Mouse (Mus musculus) heart, postnatal 0 days (tissue): ENCODE measurements at regions not wholly inside any gene's neighbourhood (a gene's known extent, or its start where the extent isn't known, plus 50 kb on each side); places are given as distances from the start of the nearest gene placed in this dataset.

Source experiments
- ATAC-seq: fragments of 200-750 bp; cut with Nextera tagmentation; 2 replicates; pipeline ENCODE4 v1.8.0; 2017; ENCODE audit warnings: low read depth, moderate number of reproducible peaks, moderate library complexity; ENCODE audit not compliant: insufficient read depth
- DNase-seq: peaks from one replicate; pipeline ENCODE4 v3.0.0-alpha.2; 2016; ENCODE audit warnings: low spot score
- H3K27ac ChIP-seq: fragments of 300-500 bp; sonication (generic); 2 replicates; pipeline ENCODE4 v1.5.1; 2014; ENCODE audit warnings: low read depth, mild to moderate bottlenecking
- H3K27me3 ChIP-seq: fragments of 300-500 bp; sonication (generic); 2 replicates; pipeline ENCODE4 v1.6.1; 2014; ENCODE audit warnings: low read length, mixed read lengths; ENCODE audit not compliant: control insufficient read depth, insufficient read depth
- H3K36me3 ChIP-seq: fragments of 300-500 bp; sonication (generic); replicated peaks from 2 replicates; pipeline ENCODE4 v1.6.1; 2014; ENCODE audit warnings: low read length, mixed read lengths; ENCODE audit not compliant: control insufficient read depth, insufficient read depth
- H3K4me1 ChIP-seq: fragments of 300-500 bp; sonication (generic); 2 replicates; pipeline ENCODE4 v1.6.1; 2014; ENCODE audit warnings: antibody characterized with exemption; ENCODE audit not compliant: control insufficient read depth, insufficient read depth
- H3K4me2 ChIP-seq: fragments of 300-500 bp; sonication (generic); 2 replicates; pipeline ENCODE4 v1.6.1; 2014; ENCODE audit warnings: low read depth, mild to moderate bottlenecking, low read length, moderate library complexity
- H3K4me3 ChIP-seq: fragments of 300-500 bp; sonication (generic); 2 replicates; pipeline ENCODE4 v1.5.1; 2014; ENCODE audit warnings: low read depth, low read length
- H3K9ac ChIP-seq: fragments of 300-500 bp; sonication (generic); replicated peaks from 2 replicates; pipeline ENCODE4 v1.6.1; 2014; ENCODE audit warnings: low read depth, low read length, mixed read lengths
- H3K9me3 ChIP-seq: fragments of 300-500 bp; sonication (generic); replicated peaks from 2 replicates; pipeline ENCODE4 v1.6.1; 2016; ENCODE audit warnings: low read length; ENCODE audit not compliant: control insufficient read depth
- CTCF ChIP-seq: IDR thresholded peaks from 2 replicates; pipeline ENCODE4 v1.5.1; 2016; ENCODE audit warnings: antibody characterized with exemption, control low read depth, low read depth
- EP300 ChIP-seq: IDR thresholded peaks from 2 replicates; pipeline ENCODE4 v1.6.1; 2016; ENCODE audit warnings: antibody characterized with exemption, low read depth
- WGBS: fragments of 180-500 bp; shearing (Covaris S2); extraction: QIAGEN DNeasy Blood & Tissue Kit; methylation state at CpG from one replicate; pipeline ENCODE4 v1.1.7; 2014; 5-methylcytosine and 5-hydroxymethylcytosine counted together

DNA sequence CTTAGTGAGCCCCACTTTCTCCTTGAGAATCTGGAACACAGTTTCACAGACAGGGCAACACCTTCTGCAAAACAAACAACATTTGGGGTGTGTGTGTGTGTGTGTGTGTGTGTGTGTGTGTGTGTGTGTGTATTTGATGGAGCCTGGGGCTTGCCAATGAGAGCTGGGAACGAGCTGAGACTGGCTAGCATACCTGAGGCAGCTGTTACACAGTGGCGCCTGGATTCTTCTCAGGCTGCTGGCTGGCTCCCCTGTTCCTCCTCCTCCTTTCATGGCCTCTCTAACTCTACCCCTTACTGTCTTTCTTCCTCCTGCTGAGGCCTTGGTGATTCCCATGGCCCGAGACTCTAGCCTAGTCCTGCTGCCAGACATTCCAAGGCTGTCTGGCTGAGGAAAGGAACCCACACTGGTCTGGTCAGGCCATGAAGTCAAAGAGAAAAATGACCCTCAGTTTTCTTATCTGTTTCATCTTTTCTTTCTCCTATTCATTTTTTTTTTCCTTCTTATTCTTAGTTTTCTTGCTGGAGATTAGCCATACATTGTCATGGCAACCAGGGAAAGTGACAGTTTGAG lies 79.6 kb upstream of the Sem1 start:
- H3K27me3 ChIP-seq: no peaks in the 10 kb centered on the region
- H3K9ac ChIP-seq: no peak overlapping the region
- no peaks in the 10 kb centered on the region for H3K36me3 ChIP-seq
- no peak overlapping the region for H3K4me2 ChIP-seq
- no peaks in the 10 kb centered on the region for H3K4me1 ChIP-seq
- DNase-seq (no peak), ATAC-seq (no peak)
- H3K9me3 ChIP-seq: no peaks in the 10 kb centered on the region
- 54% methylated on average over 3 of the region's 3 CpGs for WGBS
- TF ChIP-seq CTCF (no peak), EP300 (no peak)
- no peak overlapping the region for H3K27ac ChIP-seq
- H3K4me3 ChIP-seq: no peak overlapping the region

DNA sequence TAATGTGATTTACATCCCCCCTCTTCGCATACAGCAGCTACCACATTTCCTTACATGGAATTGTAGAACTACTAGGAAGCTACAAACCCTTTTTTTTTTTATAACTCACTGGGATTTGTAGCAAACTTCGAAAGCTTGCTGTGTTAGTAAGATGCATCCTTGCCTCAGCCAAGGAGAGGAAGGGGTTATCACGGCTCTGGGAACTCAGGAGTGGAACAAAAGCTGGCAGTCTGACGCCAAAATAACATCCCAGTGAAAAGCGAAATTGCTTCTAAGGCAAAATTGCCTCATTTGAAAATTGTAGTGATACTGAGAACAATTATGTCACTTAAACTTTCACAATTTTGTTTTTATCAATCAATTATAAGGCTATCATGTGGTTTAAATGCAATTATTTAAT lies 81.6 kb upstream of the Sem1 start:
- no peaks in the 10 kb centered on the region for H3K27me3 ChIP-seq
- no peak overlapping the region for H3K4me2 ChIP-seq
- no peak overlapping the region for H3K4me3 ChIP-seq
- WGBS: 58% methylated on average over 5 of the region's 5 CpGs
- no peak overlapping the region for H3K9ac ChIP-seq
- H3K9me3 ChIP-seq: no peaks in the 10 kb centered on the region
- DNase-seq (no peak), ATAC-seq (no peak)
- no peaks in the 10 kb centered on the region for H3K36me3 ChIP-seq
- no peak for TF ChIP-seq EP300
- no peak for TF ChIP-seq CTCF
- no peaks in the 10 kb centered on the region for H3K4me1 ChIP-seq
- no peak overlapping the region for H3K27ac ChIP-seq

DNA sequence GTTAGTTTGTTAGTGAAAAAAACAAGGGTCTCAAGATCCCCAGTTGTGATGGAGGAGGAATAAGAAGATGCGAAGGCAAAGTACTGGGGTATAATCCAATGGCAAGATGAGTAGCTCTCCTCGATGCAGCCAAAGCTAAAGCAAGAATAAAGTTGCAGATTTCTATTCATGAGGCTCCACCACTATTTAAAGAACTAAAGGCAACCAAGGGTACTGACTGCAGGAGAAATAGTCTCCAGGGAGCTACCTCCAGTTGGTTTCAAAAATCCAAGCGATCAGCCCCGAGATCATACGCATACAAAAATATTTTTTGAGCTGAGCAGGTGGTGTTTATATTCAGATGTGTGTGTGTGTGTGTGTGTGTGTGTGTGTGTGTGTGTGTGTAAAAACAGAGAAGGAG lies 88.3 kb upstream of the Sem1 start:
- H3K9me3 ChIP-seq: no peaks in the 10 kb centered on the region
- no peak overlapping the region for H3K27ac ChIP-seq
- 92% methylated on average over 5 of the region's 5 CpGs for whole genome bisulfite sequencing
- no peak for DNase-seq
- H3K9ac ChIP-seq: no peak overlapping the region
- H3K4me1 ChIP-seq: no peaks in the 10 kb centered on the region
- H3K4me2 ChIP-seq: no peak overlapping the region
- no peaks in the 10 kb centered on the region for H3K36me3 ChIP-seq
- no peaks in the 10 kb centered on the region for H3K27me3 ChIP-seq
- no peak for ATAC-seq
- no peak for TF ChIP-seq EP300
- no peak for TF ChIP-seq CTCF
- no peak overlapping the region for H3K4me3 ChIP-seq

DNA sequence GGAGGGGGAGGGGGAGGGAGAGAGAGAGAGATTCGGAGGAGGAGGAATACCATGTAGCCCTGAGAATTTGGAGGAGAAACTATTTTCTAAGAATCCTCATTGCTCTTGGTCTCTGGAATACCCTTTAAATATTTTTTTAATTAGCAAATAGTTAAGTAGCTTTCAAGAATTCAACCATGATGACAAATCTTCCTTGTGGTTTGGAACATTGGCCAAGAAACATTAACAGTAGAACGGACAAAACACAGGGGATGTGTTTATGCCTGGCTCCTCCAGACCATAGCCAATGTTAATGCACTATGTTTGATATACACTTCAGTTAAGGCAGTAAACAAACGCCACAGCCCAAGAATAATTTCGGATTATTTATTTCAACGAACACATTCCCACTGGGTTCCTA lies 110.8 kb upstream of the Sem1 start:
- Histone ChIP-seq H3K9ac (no peak overlapping the region), H3K27me3 (no peaks in the 10 kb centered on the region), H3K9me3 (no peaks in the 10 kb centered on the region), H3K36me3 (no peaks in the 10 kb centered on the region), H3K27ac (no peak overlapping the region), H3K4me3 (no peak overlapping the region), H3K4me1 (0 out of 2 replicates have a peak, but pooled peaks cover 6% of the 10 kb centered on the region), H3K4me2 (no peak overlapping the region)
- ATAC-seq (no peak), DNase-seq (no peak)
- 79% methylated on average over 5 of the region's 5 CpGs for WGBS
- no peak for TF ChIP-seq EP300
- TF ChIP-seq CTCF: no peak

DNA sequence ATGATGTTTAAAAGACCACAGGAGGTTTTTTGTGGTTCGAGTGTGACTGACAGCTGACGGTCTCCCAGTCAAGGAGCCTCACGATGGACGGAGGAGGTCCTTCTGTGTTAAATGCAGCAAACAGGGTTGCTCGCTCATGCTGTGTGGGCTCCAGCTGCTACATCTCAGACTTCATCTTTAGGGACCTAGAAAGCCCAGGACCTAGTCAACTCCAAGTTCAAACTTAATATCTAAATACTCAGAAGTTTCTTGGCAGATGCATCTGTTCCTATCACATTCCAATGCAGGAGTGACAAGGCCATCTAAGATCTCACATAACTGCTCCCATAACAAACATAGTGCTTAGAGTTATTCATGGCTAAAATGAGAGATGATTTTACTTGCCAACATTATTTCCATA lies 111.7 kb upstream of the Sem1 start:
- 72% methylated on average over 5 of the region's 5 CpGs for WGBS
- no peak overlapping the region for H3K9ac ChIP-seq
- H3K9me3 ChIP-seq: no peaks in the 10 kb centered on the region
- no peak overlapping the region for H3K27ac ChIP-seq
- no peaks in the 10 kb centered on the region for H3K36me3 ChIP-seq
- ATAC-seq (no peak), DNase-seq (no peak)
- H3K4me1 ChIP-seq: 0 out of 2 replicates have a peak, but pooled peaks cover 6% of the 10 kb centered on the region
- H3K27me3 ChIP-seq: no peaks in the 10 kb centered on the region
- TF ChIP-seq EP300: no peak
- H3K4me2 ChIP-seq: no peak overlapping the region
- H3K4me3 ChIP-seq: no peak overlapping the region

DNA sequence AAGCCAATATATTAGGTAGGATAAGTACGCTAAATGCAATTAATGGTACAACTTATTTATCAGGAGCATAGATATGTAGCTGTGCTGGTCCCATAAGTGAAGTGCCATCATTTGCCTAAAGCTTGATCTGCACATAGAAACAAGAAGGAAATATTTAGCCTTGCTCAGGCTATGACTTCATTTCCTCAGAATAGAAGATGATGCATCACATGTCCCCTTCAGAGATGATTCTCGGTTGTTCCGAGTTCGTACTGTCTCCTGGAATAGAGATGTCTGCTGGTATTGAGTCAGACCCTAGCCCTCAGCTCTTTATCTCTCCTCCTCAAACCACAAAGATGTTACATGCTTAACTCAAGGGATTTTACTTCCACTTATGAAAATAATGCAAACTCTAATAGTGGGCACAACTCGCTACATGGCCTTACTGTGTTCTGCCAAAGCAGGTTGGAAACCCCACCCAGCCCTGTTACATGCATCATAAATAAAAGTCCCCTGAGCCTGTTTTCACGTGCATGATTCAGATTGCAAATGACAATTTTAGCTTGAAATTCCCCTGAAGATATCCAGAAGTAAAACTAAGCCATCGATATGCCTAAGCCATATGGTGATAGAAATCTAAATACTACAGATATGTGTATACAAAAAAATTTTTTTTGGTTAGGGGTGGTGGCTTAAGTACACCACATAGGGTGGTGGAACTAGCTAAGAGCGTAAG lies 113.8 kb upstream of the Sem1 start:
- no peak for ATAC-seq
- Histone ChIP-seq H3K9me3 (no peaks in the 10 kb centered on the region), H3K36me3 (no peaks in the 10 kb centered on the region), H3K4me1 (0 out of 2 replicates have a peak, but pooled peaks cover 6% of the 10 kb centered on the region), H3K9ac (no peak overlapping the region), H3K27me3 (no peaks in the 10 kb centered on the region), H3K4me3 (no peak overlapping the region), H3K4me2 (no peak overlapping the region), H3K27ac (no peak overlapping the region)
- no peak for DNase-seq
- WGBS: 67% methylated on average over 8 of the region's 8 CpGs
- TF ChIP-seq CTCF: no peak
- TF ChIP-seq EP300: no peak
